Mouse (Mus musculus) urinary bladder, postnatal 4 days (tissue): ENCODE measurements around the gene Sox5.
A peak's percentile ranks its signal among the peaks of the same experiment; 100 is the strongest.

Source experiments
- DNase-seq, 2 experiments: peaks; one replicate each; pipeline ENCODE4 v3.0.0; 2021 to 2022; ENCODE audit warnings: low spot score in 2 of 2

Gene Sox5

GRCm38 (mm10) chr6:144336789-144337188, 445.0 kb downstream of the Sox5 start:
- no peak for DNase-seq

- DNase-seq: no peak
Observed at GRCm38 (mm10) chr6:144333146-144333545, 448.6 kb downstream of the Sox5 start.

- peak in 1 of 2 experiments; percentile 8 for DNase-seq
Observed at GRCm38 (mm10) chr6:144332027-144332426, 449.8 kb downstream of the Sox5 start.

GRCm38 (mm10) chr6:144329311-144329930, 452.4 kb downstream of the Sox5 start:
- DNase-seq: peak in 1 of 2 experiments; percentile 29

- DNase-seq: peak in 1 of 2 experiments; percentile 42
Observed at GRCm38 (mm10) chr6:144328779-144329178, 453.0 kb downstream of the Sox5 start.

- no peak for DNase-seq
Observed at GRCm38 (mm10) chr6:144326817-144327216, 455.0 kb downstream of the Sox5 start.

- peak in 1 of 2 experiments; percentile 2 for DNase-seq
Observed at GRCm38 (mm10) chr6:144323372-144323771, 458.4 kb downstream of the Sox5 start.

GRCm38 (mm10) chr6:144322297-144323047, 459.3 kb downstream of the Sox5 start:
- DNase-seq: peak in 1 of 2 experiments; percentile 39

- DNase-seq: no peak
Observed at GRCm38 (mm10) chr6:144320327-144320726, 461.4 kb downstream of the Sox5 start.

- DNase-seq: peak in 1 of 2 experiments; percentile 58
Observed at GRCm38 (mm10) chr6:144319717-144320116, 462.1 kb downstream of the Sox5 start.

GRCm38 (mm10) chr6:144312781-144313754, 468.7 kb downstream of the Sox5 start:
- no peak for DNase-seq

- no peak for DNase-seq
Observed at GRCm38 (mm10) chr6:144312282-144312780, 469.4 kb downstream of the Sox5 start.

GRCm38 (mm10) chr6:144311754-144312153, 470.0 kb downstream of the Sox5 start:
- no peak for DNase-seq

GRCm38 (mm10) chr6:144309171-144309570, 472.6 kb downstream of the Sox5 start:
- no peak for DNase-seq

GRCm38 (mm10) chr6:144307551-144308149, 474.1 kb downstream of the Sox5 start:
- DNase-seq: no peak

GRCm38 (mm10) chr6:144302823-144303222, 479.0 kb downstream of the Sox5 start:
- no peak for DNase-seq

GRCm38 (mm10) chr6:144301082-144301481, 480.7 kb downstream of the Sox5 start:
- no peak for DNase-seq

GRCm38 (mm10) chr6:144299503-144299858, 482.3 kb downstream of the Sox5 start:
- DNase-seq: no peak

GRCm38 (mm10) chr6:144298641-144299502, 482.9 kb downstream of the Sox5 start:
- no peak for DNase-seq

GRCm38 (mm10) chr6:144297846-144298245, 483.9 kb downstream of the Sox5 start:
- no peak for DNase-seq
